Mouse (Mus musculus) lung, postnatal 25 days (tissue): ENCODE results near the gene Rnf149.

Experiments used
- DNase-seq: peaks from one replicate; pipeline ENCODE4 v3.0.0; 2022; ENCODE audit warnings: low spot score

The Rnf149 gene

DNA sequence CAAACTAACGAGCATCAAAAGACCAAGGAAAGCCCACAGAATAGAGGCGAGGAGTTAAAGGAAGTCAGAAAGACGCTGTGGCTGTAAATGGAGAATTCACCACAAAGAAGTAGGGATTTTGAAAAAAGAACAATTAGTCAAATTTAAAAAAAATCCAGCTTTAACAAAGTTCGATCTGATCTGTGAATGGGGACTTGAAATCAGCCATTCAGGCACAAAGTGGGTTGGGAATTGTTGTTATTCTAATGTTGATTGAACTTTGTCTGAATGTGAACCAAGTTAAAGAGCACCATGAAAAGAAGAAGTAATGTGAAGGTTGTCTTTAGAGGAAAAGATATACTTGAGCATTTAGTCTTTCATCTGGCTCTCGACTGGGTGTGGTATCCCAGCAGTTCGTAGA is 48.9 kb downstream of the Rnf149 start:
- DNase-seq: no peak

DNA sequence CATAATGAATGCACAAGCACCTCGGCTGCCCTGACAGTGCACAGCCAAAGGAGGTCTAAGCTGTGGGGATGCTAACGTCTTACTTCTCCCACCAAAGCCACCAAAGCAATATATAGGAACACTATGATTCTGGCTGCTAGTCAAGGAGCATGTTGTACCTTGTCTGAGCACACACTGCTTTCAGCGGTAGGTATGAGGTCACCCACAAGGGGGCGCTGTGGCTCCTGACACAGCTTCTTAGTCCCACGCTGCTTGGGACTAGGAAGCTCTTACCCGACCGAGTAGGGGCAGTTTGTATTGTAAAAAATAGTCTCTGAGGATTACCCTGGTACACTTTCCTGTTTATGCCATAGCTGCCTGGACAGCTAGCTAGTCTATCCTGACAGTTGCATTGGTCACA is 49.8 kb downstream of the Rnf149 start:
- peak; percentile 70 for DNase-seq

DNA sequence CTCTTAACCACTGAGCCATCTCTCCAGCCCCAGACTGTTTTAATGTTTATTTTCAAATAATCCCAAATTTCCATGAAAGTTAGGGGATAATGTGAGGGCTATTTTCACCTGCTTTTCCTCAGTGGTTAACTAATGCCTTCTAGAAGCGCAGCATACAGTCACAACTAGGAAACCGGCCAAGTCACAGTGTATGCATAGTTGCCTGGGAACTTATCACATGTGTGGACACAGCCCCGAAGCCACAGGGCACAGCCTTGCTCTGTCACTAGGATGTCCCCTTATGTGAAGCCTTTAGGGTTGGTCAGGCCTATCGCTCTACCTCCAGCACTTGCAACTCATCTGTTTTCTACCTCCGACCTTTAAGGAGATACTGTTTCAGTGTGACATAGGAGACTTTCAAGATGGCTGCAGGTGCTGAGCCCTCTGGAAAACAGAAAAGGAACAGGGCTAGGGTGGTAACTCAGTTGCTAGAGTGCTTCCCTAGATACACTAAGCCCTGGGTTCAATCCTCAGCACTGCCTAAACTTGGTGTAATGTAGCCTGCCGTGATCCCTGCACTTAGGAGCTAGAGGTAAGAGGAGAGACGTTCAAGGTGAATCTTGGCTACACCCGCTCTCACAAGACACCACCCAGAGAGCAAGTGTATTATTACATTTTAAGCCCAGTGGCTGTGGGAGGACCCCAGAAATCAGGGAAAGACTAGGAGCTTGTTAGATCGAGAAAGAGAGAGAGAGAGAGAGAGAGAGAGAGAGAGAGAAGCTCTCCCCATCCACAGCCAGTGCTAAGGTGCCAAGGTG is 50.6 kb downstream of the Rnf149 start:
- peak; percentile 26 for DNase-seq

DNA sequence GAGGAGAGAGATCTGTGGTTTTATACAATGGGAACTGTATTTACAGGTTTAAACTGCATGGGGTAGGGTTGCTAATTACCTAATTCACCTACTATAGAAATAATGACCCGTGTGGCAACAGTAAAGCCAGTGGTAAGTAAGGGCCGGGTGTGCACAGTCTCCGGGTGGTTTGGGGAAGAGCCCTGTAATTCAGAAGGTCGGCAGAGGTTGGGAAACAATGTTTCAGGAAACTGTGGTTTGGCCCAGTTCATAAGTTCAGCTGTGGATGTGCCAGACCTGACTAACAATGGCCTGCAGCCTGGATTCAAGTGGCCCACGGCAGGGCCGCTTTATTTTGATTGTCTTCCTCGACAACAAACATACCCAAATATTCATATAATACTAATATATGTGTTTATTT is 51.4 kb downstream of the Rnf149 start:
- peak; percentile 45 for DNase-seq

DNA sequence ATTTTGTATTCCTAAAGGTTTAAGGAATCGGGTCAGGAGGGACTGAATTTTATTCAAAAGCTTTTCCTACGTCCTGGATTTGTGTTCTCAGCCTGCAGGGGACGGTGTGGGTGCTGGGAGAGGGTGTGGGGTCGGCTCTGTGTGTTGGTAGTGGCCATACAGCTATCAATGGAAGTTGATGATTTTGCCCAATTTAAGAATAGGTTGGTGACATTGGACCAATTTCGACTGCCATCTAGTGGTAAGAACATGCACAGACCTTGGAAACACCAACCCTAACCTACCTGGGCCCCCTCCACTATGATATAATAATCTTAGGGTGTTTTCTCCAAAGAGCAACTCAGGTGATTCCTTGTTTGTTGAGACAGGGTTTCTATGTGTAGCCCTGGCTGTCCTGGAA is 54.7 kb downstream of the Rnf149 start:
- DNase-seq: peak; percentile 44

DNA sequence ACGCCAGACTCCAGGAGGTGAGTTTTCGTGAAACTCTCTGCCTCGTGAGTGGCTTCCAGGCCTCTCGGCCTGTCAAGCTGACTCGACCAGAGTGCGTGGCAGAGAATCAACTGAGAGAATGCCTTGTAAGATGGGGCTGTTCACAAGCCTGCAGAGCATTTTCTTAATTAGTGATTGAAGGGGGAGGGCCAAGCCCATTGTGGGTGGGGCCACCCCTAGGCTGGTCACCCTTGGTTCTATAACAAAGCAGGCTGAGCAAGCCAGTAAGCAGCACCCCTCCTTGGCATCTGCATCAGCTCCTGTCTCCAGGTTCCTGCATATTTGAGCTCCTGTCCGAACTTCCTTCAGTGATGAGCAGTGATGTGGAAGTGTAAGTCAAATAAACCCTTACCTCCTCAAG is 55.9 kb downstream of the Rnf149 start:
- DNase-seq: no peak

DNA sequence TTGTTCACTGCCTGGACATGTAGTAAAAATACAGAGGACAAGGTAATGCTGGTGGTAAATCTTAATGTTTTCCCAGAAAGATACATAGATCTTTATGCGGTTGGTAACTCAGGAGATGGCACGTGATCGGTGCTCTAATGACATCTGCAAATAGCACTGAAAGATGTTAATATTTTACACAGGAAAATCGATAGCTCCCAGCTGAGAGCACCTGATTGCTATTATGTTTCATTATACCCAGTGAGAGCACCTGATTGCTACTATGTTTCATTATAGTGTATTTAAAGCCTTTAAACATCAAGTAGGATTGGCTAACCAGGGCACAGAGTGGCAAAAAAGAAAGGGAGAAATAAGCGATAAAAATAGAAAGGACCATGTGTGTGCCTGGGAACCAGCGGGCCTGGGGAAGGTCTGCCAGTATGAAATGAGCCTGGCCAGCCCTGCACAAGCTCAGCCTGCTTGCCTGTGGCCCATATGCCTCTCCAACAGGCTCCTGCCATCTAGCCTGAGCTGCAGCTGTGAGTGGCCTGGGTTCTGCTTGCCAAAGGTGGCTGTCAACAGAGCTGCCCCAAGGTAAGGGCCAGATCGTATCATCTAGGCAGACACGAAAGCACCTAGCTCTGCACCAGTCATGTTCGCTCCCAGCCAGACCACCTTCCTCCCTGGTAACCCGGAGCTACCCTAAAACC is 61.8 kb downstream of the Rnf149 start:
- no peak for DNase-seq

DNA sequence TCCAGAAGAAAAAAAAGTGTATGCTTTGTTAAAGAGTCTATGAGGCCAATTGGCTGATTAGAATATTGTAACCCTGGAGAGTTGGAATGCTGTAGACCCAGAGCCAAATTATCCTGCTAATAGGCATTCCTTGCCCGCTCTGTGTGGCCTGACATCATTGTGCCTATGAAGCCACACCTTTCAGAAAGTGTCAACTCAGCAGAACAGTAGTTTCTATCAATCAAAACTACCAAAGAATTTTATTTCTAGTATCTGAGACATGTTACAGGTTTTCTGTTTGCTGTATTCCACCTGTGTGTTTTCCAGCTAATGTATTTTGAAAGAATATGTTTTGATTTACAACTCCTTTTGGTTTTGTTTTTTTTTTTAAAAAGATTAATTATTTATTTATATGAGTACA is 65.0 kb downstream of the Rnf149 start:
- DNase-seq: no peak

DNA sequence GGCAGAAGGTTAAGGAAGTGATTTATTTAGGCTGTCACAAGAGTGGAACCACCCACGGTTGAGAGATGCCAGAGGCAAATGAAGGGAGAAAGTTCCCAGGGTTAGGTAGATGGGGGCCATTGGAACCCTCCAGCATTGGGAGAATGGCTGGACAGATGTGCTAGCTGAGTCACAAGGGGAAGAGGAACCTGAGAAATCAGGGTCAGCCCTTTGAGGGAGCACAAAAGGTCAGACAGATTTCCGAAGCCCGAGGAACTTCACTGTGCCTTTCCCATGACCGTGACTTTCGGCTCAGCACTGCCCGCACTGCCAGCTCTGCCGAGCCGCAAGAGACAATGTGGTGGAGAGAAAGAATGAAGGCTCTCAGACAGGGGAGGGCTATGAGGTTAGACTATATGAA is 65.4 kb downstream of the Rnf149 start:
- no peak for DNase-seq

DNA sequence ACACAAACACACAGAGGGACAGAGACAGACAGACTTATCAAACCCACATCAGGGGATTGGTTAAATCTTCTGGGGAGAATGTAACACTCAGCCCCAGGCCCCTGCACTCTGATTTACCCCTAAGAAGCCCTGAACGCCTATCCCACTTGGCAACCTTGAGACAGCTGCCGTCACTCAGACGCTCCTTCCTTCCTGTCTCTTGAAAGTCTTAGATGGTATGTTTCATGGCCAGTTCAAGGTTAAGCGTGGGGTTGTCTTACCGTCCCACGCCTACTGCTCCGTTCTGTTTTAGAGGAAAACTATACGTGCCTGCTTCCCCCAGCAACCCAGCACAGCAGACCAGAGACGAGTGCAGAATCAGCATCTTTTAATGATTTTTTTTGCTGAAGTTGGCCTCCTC is 71.6 kb downstream of the Rnf149 start:
- no peak for DNase-seq

DNA sequence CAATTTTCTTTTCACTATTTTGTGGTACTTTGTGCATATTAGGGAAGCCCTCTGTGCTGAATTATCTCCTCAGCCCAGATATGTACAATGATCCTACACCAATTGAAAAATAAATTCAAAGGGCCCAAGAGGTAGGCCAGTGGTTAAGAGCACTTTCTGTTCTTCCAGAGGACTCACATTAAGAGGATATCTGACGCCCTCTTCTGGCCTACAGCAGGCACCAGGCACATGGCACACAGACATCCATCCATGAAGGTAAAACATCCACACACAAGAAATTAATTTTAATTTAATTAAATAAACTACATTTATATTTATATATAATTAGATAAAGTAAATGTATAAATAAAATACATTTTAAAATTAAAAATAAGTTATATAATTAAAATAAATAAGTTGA is 72.9 kb downstream of the Rnf149 start:
- peak; percentile 58 for DNase-seq

DNA sequence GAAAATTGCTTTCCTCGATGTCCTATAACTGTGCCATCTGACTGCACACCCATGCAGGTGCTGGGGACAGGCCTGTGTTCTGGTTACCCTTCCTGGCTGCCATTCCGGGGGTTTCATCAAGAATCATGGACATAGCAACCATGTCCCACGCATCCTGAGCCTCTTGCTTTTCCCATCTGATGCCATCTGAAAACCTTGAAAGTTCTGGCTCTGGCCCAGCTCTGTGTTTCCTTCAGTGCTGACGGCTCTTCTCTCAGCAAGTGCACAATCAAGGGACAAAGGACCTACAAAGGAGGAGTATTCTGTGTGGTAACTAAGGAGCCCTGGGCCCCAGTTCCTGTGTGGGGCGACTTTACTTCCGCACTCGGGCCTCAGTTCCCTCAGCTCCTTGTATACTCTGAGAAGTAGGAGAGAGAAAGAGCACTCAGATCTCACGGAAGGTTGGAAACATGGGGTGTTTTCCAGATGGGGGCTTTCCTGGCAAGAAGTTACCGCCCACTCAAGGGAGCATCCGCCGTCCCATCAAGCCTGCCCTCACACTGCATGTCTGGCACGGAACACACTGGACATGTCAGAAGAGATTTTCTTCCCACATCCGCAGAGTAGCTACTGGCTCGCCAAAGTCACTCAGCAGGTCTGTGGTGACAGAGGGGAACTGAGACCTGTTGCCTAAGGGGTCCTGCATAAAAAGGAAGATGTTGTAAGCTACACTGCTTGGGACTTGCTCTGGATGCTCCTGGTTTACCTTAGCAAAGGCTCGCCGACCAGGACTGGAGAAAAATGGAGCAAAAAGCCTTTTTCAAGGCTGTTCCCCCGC is 74.2 kb downstream of the Rnf149 start:
- DNase-seq: peak; percentile 16
